Mouse (Mus musculus) heart, postnatal 0 days (tissue): ENCODE results near the gene Negr1.

Experiments used
- CTCF ChIP-seq: IDR thresholded peaks from 2 replicates; pipeline ENCODE4 v1.5.1; 2016; ENCODE audit warnings: antibody characterized with exemption, control low read depth, low read depth
- EP300 ChIP-seq: IDR thresholded peaks from 2 replicates; pipeline ENCODE4 v1.6.1; 2016; ENCODE audit warnings: antibody characterized with exemption, low read depth

DNA sequence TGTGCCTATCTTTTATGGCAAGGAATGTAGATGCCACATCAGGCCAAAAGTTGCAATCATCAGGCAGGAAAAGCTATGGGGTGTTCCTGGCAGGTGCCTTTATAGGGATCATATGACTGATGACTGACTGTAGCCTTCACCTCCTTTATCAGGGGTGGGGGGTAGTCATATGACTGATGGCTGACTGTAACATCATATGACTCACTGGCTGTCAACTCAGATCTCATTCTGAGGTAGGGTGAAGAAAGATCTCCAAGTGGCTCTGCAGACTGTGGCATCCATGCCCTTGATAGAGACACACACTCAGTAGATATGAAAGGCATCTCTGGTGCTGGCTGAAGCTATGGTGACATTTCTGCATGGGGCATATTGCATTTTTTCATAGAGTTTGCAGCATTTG is 504.7 kb downstream of the Negr1 start:
- TF ChIP-seq CTCF (no peak), EP300 (no peak)
